Mouse (Mus musculus): ENCODE measurements at regions not wholly inside any gene's neighbourhood (a gene's known extent, or its start where the extent isn't known, plus 50 kb on each side); places are given as distances from the start of the nearest gene placed in this dataset.

DNA sequence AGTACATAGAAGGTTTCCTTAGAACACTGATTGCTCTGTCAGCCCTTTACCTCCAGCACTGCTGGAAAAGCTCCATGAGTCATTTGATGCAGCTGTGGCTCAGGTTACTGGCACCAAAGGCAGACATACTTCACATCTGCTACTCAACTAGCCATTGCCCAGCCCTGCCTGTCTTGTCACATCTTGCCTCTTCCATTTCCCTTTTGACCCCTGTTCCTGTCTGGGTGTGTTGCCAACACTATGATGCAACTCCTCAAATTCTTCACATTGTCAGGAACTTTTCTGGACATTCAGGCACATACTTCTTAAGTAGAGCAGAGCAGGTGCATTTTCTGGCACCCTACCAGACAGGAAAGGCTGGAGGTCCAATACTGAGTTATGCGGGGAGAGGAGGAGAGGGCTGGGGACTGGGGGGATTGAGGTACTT, 202.3 kb downstream of the 1700064H15Rik start:
- no peaks in the 10 kb centered on the region for H3K9me3 ChIP-seq (replicated peaks)
- no peak overlapping the region for H3K9ac ChIP-seq
- H3K27me3 ChIP-seq: no peaks in the 10 kb centered on the region
- 33% methylated on average over 1 of the region's 1 CpGs for WGBS
- H3K4me3 ChIP-seq: no peak overlapping the region
- H3K36me3 ChIP-seq: no peaks in the 10 kb centered on the region
- no peaks in the 10 kb centered on the region for H3K4me1 ChIP-seq (replicated peaks)
- H3K4me2 ChIP-seq: no peak overlapping the region
- ATAC-seq (replicated peaks; ENCODE audit: insufficient number of reproducible peaks, insufficient read depth, low FRiP score, low read depth): peak; percentile 53; the same call in 1 of the 2 replicates
- H3K27ac ChIP-seq: no peak overlapping the region

DNA sequence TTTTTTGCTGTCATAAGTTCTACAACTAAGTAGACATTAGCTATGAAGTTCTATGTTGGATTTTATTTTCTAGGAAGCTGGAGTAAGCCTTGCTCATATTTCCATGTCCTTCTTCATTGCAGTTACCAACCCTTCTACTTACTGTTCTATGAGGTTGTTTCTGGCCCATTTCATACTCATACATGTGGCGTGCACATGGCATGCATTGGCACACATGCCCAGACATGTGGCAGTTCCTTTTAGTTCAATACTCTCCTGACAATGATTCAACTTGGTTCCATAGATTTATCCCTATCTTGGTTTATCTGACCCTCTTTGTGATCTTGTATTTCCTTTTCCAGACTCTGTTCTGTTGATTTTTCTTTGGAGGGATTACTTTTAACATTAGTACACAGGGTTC, 203.2 kb downstream of the 1700064H15Rik start:
- Histone ChIP-seq H3K4me3 (no peak overlapping the region), H3K9ac (no peak overlapping the region), H3K9me3 (replicated peaks) (no peaks in the 10 kb centered on the region), H3K4me2 (no peak overlapping the region), H3K27ac (no peak overlapping the region), H3K4me1 (replicated peaks) (no peaks in the 10 kb centered on the region), H3K36me3 (no peaks in the 10 kb centered on the region), H3K27me3 (no peaks in the 10 kb centered on the region)
- ATAC-seq (replicated peaks; ENCODE audit: insufficient number of reproducible peaks, insufficient read depth, low FRiP score, low read depth): no peak
- WGBS: 86% methylated on average over 1 of the region's 1 CpGs

DNA sequence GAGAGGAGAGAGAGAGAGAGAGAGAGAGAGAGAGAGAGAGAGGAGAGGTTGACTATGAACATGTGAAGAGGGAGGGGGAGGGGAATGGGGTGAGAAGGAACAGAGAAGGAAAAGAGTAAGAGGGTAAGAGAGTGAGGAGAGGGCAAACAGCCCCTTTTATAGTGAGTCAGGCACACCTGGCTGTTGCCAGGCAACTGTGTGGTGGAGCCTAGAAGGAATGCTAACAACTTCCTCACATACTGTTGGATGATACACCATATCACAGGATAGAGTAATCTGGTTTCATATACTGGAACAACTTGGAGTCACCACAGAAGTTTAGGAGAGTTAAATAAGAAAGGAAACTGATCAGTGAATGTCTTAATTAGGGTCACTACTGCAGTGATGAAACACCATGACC, 204.1 kb downstream of the 1700064H15Rik start:
- Histone ChIP-seq H3K9ac (no peak overlapping the region), H3K4me1 (replicated peaks) (no peaks in the 10 kb centered on the region), H3K27ac (no peak overlapping the region), H3K27me3 (no peaks in the 10 kb centered on the region), H3K9me3 (replicated peaks) (no peaks in the 10 kb centered on the region), H3K4me2 (no peak overlapping the region), H3K36me3 (no peaks in the 10 kb centered on the region), H3K4me3 (no peak overlapping the region)
- no peak for ATAC-seq (replicated peaks; ENCODE audit: insufficient number of reproducible peaks, insufficient read depth, low FRiP score, low read depth)

DNA sequence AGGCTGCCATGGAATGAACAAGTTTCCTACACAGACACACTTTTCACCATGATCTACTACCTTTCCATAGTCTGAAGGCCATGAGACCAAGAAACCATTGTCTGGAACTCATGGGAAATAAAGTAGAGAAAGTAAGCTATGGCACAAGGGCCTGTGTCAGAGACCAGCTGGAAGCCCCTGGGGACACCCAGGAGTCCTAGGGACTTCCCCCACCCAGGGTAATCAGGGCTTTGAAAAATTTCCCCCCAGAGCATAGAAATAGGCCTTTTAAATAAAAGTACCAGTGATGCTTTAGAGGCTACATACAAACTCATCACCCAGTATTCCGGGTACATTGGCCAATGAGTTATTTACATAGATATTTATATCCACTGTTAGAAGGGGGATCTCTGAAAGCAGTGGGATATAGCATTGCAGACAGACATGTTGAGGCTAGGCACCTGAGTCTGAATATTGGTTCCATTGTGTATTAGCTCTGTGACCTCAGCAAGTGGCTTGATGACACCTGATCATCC, 207.0 kb downstream of the 1700064H15Rik start:
- 89% methylated on average over 1 of the region's 1 CpGs for WGBS
- H3K4me2 ChIP-seq: no peak overlapping the region
- no peaks in the 10 kb centered on the region for H3K9me3 ChIP-seq (replicated peaks)
- no peaks in the 10 kb centered on the region for H3K4me1 ChIP-seq (replicated peaks)
- no peak overlapping the region for H3K9ac ChIP-seq
- H3K4me3 ChIP-seq: no peak overlapping the region
- ATAC-seq (replicated peaks; ENCODE audit: insufficient number of reproducible peaks, insufficient read depth, low FRiP score, low read depth): no peak
- no peak overlapping the region for H3K27ac ChIP-seq
- no peaks in the 10 kb centered on the region for H3K36me3 ChIP-seq
- H3K27me3 ChIP-seq: no peaks in the 10 kb centered on the region

DNA sequence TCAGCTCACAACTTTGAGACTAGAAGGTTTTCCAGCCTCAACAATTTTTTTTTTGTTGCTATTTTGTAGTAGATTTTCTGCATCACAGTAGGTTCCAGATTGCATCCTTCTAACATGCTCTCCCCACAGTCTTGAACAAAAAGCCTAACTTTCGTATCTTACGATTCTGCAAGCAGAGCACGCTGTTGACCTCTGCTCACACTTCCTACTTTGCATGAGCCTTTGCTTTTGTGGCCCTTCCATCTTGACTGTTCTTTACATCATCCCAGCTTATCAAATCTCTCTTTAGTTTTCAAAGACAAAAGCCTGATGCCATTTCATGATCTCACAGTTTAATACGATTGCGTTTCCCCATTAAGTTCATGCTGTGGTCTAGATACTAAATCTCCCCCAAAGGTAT, 207.6 kb downstream of the 1700064H15Rik start:
- H3K9me3 ChIP-seq (replicated peaks): no peaks in the 10 kb centered on the region
- no peak overlapping the region for H3K4me3 ChIP-seq
- H3K4me2 ChIP-seq: no peak overlapping the region
- 92% methylated on average over 5 of the region's 5 CpGs for WGBS
- H3K36me3 ChIP-seq: no peaks in the 10 kb centered on the region
- no peak for ATAC-seq (replicated peaks; ENCODE audit: insufficient number of reproducible peaks, insufficient read depth, low FRiP score, low read depth)
- no peak overlapping the region for H3K9ac ChIP-seq
- H3K27me3 ChIP-seq: no peaks in the 10 kb centered on the region
- no peak overlapping the region for H3K27ac ChIP-seq
- H3K4me1 ChIP-seq (replicated peaks): no peaks in the 10 kb centered on the region

DNA sequence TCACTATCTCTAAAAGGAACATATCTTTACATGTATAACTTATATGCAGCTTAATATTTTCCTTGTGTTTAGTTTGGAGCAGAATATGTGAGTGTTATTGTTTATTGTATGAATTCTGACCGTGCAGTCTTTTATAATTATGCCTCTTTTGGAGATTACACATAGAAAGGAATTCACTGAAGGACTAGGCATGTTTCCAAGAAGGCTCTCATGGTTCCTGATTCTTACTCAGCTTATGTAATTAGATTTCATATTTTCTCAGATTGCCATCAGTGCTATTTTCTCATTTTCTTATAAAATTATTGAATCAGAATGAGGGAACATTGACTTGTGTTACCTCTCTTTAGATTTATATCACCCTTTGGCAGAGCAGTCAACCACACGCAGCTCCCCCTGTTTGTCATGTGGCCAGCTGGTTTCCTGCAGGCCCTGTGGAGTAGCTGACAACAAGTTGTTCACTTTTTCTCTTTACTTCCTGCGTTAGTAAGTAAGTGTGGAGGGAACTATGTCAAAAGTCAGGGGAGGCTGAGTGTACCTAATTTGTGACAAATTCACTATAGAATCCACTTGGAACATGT, 217.4 kb downstream of the 1700064H15Rik start:
- WGBS: 27% methylated on average over 3 of the region's 3 CpGs
- Histone ChIP-seq H3K9ac (no peak overlapping the region), H3K4me3 (no peak overlapping the region), H3K4me1 (replicated peaks) (no peaks in the 10 kb centered on the region), H3K9me3 (replicated peaks) (no peaks in the 10 kb centered on the region), H3K27ac (no peak overlapping the region), H3K4me2 (no peak overlapping the region), H3K27me3 (no peaks in the 10 kb centered on the region), H3K36me3 (no peaks in the 10 kb centered on the region)
- ATAC-seq (replicated peaks; ENCODE audit: insufficient number of reproducible peaks, insufficient read depth, low FRiP score, low read depth): no peak

DNA sequence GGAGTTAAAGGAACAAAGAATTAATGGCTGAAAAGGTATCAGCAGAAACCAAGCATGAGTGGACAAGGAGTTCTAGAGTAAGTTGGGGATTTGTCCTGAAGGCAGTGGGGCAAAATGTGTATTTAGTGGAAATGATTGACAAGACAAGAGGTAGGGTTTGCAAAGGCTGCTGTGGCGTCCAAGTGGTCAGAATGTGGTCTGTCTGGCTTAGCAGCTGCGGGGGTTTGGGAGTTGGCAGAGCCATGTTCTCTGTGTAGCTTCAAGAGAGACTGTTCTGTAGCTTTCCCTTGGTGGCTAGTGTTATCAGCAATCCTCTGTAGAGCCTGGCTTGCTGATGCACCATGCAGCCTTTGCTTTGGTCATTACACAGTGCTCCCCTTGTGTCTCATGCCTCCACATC, 220.2 kb downstream of the 1700064H15Rik start:
- no peak for ATAC-seq (replicated peaks; ENCODE audit: insufficient number of reproducible peaks, insufficient read depth, low FRiP score, low read depth)
- Histone ChIP-seq H3K4me2 (no peak overlapping the region), H3K36me3 (no peaks in the 10 kb centered on the region), H3K9me3 (replicated peaks) (no peaks in the 10 kb centered on the region), H3K27me3 (no peaks in the 10 kb centered on the region), H3K4me1 (replicated peaks) (no peaks in the 10 kb centered on the region), H3K9ac (no peak overlapping the region), H3K27ac (no peak overlapping the region), H3K4me3 (no peak overlapping the region)
- 54% methylated on average over 2 of the region's 2 CpGs for WGBS

DNA sequence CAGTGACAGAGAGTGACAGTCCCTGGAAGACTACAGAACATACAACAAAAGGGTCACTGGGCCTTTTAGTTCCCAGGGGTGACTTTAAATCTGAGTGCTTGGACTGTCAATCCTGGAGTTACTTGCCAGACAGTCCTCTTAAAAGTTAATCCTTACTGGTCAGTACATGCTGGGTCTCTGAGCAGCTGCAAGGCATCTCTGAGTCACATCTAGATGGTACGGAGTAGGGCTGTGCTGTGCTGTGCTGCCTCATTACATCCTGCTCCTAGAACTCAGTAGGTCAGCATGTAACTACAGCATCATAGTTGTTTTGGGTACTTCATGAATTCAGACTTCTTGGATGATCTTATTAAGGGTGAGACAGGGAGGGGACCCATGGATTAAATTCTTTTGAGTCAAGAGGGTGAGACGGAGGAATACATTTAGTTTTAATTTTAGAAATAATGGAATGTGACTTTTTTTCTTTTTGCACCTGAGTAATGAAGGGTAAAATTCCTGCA, 220.8 kb downstream of the 1700064H15Rik start:
- Histone ChIP-seq H3K4me2 (no peak overlapping the region), H3K9ac (no peak overlapping the region), H3K27ac (no peak overlapping the region), H3K4me1 (replicated peaks) (no peaks in the 10 kb centered on the region), H3K36me3 (no peaks in the 10 kb centered on the region), H3K4me3 (no peak overlapping the region), H3K27me3 (no peaks in the 10 kb centered on the region), H3K9me3 (replicated peaks) (no peaks in the 10 kb centered on the region)
- no peak for ATAC-seq (replicated peaks; ENCODE audit: insufficient number of reproducible peaks, insufficient read depth, low FRiP score, low read depth)
- whole genome bisulfite sequencing: 73% methylated on average over 2 of the region's 2 CpGs

DNA sequence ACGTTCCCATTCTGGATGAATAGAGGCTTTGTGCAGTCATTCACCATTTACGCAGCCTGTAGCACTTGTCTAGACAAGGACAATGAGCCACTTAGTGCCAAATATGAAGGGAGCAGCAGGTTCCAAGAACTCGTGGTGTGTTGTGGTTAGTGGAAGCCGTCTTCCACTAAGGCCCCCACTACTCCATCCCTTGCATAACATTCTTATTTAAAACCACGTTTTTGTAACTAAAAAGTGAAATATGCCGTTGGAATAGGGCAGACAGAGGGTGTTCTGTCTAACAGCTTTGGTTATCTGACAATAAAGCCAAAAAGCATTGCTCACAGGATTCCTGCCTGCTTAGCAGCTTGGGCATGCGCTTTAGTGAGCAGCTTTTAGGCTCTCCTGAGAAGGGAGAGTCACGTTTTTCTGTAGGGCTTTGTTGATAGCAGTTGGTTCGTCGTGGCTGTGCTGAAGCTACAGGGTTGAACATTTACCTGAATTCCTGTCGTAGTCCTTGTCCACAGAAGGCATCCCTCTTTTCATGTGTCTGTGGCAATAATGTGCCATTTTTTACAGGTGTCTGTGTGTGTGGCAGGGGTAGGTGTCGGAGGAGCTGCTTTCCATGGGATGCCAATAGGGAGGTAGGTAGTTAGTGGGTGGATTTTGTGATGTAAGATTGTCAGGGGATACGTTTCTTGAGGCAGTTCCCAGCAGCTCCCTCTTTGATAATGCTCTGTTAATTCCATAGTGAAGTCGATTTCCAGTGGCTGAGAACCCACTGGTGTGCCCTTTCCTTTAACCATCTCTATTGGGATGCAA, 221.9 kb downstream of the 1700064H15Rik start:
- no peaks in the 10 kb centered on the region for H3K36me3 ChIP-seq
- no peaks in the 10 kb centered on the region for H3K9me3 ChIP-seq (replicated peaks)
- no peak overlapping the region for H3K9ac ChIP-seq
- no peak for ATAC-seq (replicated peaks; ENCODE audit: insufficient number of reproducible peaks, insufficient read depth, low FRiP score, low read depth)
- no peak overlapping the region for H3K4me2 ChIP-seq
- H3K4me1 ChIP-seq (replicated peaks): no peaks in the 10 kb centered on the region
- no peaks in the 10 kb centered on the region for H3K27me3 ChIP-seq
- no peak overlapping the region for H3K4me3 ChIP-seq
- no peak overlapping the region for H3K27ac ChIP-seq
- 56% methylated on average over 14 of the region's 14 CpGs for WGBS

DNA sequence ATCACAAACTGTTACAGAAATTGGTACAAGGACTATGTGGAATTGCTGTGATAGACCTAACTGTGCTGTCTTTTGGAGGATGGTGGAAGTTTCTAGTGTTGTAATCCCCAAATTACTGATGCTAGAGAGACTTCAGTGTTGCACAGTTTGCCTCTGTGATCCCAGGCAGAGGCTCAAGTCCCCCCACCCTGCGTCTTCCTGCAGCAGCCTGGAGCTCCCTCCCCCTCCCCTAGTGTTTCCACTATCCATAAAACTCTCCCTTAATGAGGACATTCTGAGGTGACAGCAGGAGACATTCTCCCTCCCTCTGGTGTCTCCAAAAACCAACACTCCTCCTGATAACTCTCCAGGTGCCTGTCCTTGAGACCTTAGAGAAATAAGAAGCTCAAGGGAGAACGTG, 242.8 kb downstream of the 1700064H15Rik start:
- Histone ChIP-seq H3K9me3 (replicated peaks) (no peaks in the 10 kb centered on the region), H3K27ac (no peak overlapping the region), H3K4me1 (replicated peaks) (no peaks in the 10 kb centered on the region), H3K36me3 (no peaks in the 10 kb centered on the region), H3K27me3 (no peaks in the 10 kb centered on the region), H3K4me3 (no peak overlapping the region), H3K4me2 (no peak overlapping the region), H3K9ac (no peak overlapping the region)
- no peak for ATAC-seq (replicated peaks; ENCODE audit: insufficient number of reproducible peaks, insufficient read depth, low FRiP score, low read depth)
- 41% methylated on average over 2 of the region's 2 CpGs for WGBS

DNA sequence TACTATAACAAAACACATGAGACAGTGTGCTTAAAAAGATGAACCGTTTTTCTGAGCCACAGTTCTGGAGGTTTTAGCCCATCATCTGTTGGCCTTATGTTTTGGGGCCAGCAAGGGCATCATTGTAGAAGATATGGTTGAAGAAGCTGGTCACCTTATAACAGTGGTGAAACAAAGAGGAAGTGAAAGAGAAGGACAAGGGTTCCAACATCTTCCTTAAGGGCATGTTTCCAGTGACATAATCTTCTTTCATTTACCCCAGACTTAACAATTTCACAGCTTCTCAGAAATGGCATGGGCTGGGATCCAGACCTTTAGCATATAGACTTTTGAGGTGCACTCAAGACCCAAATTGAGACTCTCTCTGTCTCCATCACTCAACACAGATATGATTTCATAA, 259.5 kb downstream of the 1700064H15Rik start:
- Histone ChIP-seq H3K27ac (no peak overlapping the region), H3K4me1 (replicated peaks) (no peaks in the 10 kb centered on the region), H3K4me2 (no peak overlapping the region), H3K4me3 (no peak overlapping the region), H3K9me3 (replicated peaks) (no peaks in the 10 kb centered on the region), H3K27me3 (no peaks in the 10 kb centered on the region), H3K36me3 (no peaks in the 10 kb centered on the region), H3K9ac (no peak overlapping the region)
- 63% methylated on average over 1 of the region's 1 CpGs for WGBS
- no peak for ATAC-seq (replicated peaks; ENCODE audit: insufficient number of reproducible peaks, insufficient read depth, low FRiP score, low read depth)

DNA sequence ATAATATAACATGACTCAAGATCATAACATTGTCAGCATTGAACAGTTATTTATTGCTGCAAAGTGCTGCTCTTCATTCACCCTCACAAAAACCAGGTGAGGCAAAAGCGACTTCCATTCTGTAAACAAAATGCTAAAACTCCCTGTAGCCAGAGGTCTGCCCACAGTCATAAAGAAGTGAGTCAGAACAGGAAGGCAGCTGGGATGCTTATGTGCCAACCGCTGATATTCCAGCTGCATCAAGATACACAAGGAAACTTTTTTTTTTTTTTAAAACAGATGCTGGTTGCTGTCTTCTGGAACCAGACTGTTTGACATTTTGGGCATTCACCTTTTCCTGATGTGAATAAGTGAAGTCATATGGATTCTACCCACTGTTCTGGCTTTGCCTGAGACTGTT, 260.7 kb downstream of the 1700064H15Rik start:
- H3K9me3 ChIP-seq (replicated peaks): no peaks in the 10 kb centered on the region
- WGBS: 58% methylated on average over 2 of the region's 2 CpGs
- no peaks in the 10 kb centered on the region for H3K4me1 ChIP-seq (replicated peaks)
- H3K27ac ChIP-seq: no peak overlapping the region
- no peak overlapping the region for H3K4me3 ChIP-seq
- no peaks in the 10 kb centered on the region for H3K27me3 ChIP-seq
- no peak overlapping the region for H3K4me2 ChIP-seq
- no peaks in the 10 kb centered on the region for H3K36me3 ChIP-seq
- H3K9ac ChIP-seq: no peak overlapping the region
- ATAC-seq (replicated peaks; ENCODE audit: insufficient number of reproducible peaks, insufficient read depth, low FRiP score, low read depth): no peak

All from heart, embryonic 15.5 days (tissue).